Mouse (Mus musculus): Measurements from ENCODE around the gene Vmn1r194.
"Not testable (repeated sequence)": the region's sequence is repeated elsewhere in the genome, so short reads cannot be mapped to it uniquely, and the experiment has no call there.

Vmn1r194 gene

GRCm38 (mm10) chr13:22243915-22244314, at the start of gene Vmn1r194:
Vmn1r194 (plus strand) TSS chr13:22244215.
- DNase-seq (ENCODE audit: low spot score in 2 of 2): no peak

GRCm38 (mm10) chr13:22223060-22223459, 21.0 kb upstream of the Vmn1r194 start, which contains the start of gene Vmn1r193:
Vmn1r193 (minus strand) TSS chr13:22223160.
- not testable (repeated sequence) for DNase-seq (ENCODE audit: low spot score in 2 of 2)

GRCm38 (mm10) chr13:22270222-22270621, 26.2 kb downstream of the Vmn1r194 start, which contains the start of gene Vmn1r195:
Vmn1r195 (plus strand) TSS chr13:22270522.
- DNase-seq (ENCODE audit: low spot score in 2 of 2): not testable (repeated sequence)

- no peak for DNase-seq (ENCODE audit: low spot score in 2 of 2)
These were observed 27.7 kb downstream of the Vmn1r194 start for GRCm38 (mm10) chr13:22271721-22272120.

GRCm38 (mm10) chr13:22284578-22284977, 40.6 kb downstream of the Vmn1r194 start:
- DNase-seq (ENCODE audit: low spot score in 2 of 2): no peak

- DNase-seq (ENCODE audit: low spot score in 2 of 2): no peak
These were observed 45.6 kb downstream of the Vmn1r194 start, which contains the start of gene Vmn1r196 for GRCm38 (mm10) chr13:22289620-22290019. Vmn1r196 (plus strand) TSS chr13:22289920.

All from frontal cortex, postnatal 10 days (tissue).